Mouse (Mus musculus): ENCODE results near the gene Cds2. TPM values are rescaled to one million over a fixed set of nuclear protein-coding genes. Genes with fewer than 3 reads are reported as not detected.

Gene Cds2
- polyA plus RNA-seq, 1 experiment from 2014 or later = 47.6 TPM

DNA sequence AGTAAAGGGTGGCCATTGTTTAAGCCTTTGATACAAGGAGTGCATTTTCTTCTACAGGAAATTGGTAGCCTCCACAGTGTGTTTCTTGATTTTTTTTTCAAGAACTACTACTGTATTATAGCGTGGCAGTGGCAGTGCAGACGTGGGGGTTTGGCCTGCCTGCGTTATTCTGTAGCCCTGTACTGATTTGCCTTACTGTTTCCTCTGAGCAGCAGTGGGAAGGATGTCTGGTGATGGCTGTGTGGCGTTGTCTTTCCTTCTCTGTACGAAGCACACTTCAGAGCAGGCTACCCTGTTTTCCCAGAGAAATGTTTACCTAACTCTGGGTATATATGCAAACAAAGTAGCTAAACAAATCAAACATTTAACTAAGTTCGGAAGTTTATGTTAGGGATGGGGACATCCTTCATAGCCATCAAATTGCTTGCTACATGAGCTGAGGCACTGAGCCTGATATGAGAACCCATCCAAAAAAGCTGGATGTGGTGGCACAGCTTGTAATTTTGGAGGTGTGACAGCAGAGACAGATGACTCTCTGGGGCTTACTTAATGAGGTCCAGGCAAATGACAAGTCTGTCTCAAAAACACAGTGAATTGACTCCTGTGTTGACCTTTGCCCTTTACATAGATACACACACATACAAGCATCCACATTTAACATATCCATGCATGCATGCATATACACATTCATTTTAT, 9.9 kb downstream of the Cds2 start:
- no peaks in the 10 kb centered on the region for H3K4me1 ChIP-seq
- no peaks in the 10 kb centered on the region for H3K9me3 ChIP-seq
- H3K9ac ChIP-seq = no peak overlapping the region
- no peak overlapping the region for H3K4me3 ChIP-seq
- no peak overlapping the region for H3K4me2 ChIP-seq (replicated peaks)
- WGBS = 81% methylated on average over 6 of the region's 6 CpGs
- ATAC-seq (ENCODE audit: low FRiP score, low read depth) = no peak
- no peaks in the 10 kb centered on the region for H3K27me3 ChIP-seq (replicated peaks)
- H3K27ac ChIP-seq = no peak overlapping the region
- H3K36me3 ChIP-seq = 0 out of 2 replicates have a peak, but pooled peaks cover 3% of the 10 kb centered on the region

DNA sequence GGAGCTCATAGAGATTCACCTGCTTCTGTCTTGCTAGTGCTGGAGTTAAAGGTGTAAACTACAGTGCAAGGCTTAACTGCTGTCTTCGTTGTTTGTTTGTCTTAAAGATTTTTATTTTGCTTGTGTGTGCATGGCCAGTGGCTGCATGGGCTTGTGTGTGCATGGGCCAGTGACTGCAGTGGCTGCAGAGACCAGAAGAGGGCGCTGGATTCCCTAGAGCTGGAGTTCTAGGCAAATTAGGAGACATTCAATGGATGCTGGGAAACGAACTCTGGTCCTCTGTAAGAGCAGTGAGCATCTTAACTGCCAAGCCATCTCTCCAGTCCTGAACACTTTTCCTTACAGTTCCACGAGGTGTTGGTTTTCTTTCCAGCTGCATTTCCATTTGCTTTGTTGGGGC, 12.6 kb downstream of the Cds2 start:
- WGBS = 77% methylated on average over 4 of the region's 4 CpGs
- ATAC-seq (ENCODE audit: low FRiP score, low read depth) = no peak

DNA sequence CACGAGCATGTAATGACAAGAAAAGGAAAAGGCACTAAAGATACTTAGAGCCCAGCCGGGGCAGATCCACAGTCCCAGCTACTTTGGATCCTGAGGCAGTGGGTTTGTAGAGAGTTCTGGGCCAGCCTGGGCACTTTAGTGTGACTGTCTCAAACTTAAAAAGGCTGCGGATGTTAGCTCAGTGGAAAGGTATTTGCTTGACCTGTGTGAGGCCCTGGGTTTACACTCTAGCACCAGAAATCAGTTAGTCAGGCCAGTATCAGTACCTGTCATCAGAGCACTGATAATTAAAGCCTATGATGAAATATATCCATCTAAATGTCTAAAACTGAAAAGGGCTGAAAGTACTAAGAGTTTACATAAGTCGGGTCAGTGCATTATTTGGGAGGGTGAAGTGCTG, 13.3 kb downstream of the Cds2 start:
- Histone ChIP-seq H3K9me3 (no peaks in the 10 kb centered on the region), H3K27me3 (replicated peaks) (no peaks in the 10 kb centered on the region), H3K4me1 (peaks cover 6% of the 10 kb centered on the region), H3K27ac (no peak overlapping the region), H3K36me3 (0 out of 2 replicates have a peak, but pooled peaks cover 6% of the 10 kb centered on the region), H3K4me2 (replicated peaks) (no peak overlapping the region), H3K9ac (no peak overlapping the region), H3K4me3 (no peak overlapping the region)
- WGBS = 89% methylated on average over 4 of the region's 4 CpGs
- no peak for ATAC-seq (ENCODE audit: low FRiP score, low read depth)

More for the DNA sequence above, 12.6 kb downstream of the Cds2 start:
- no peak overlapping the region for H3K9ac ChIP-seq
- H3K4me1 ChIP-seq = peaks cover 6% of the 10 kb centered on the region
- no peak overlapping the region for H3K4me3 ChIP-seq
- H3K36me3 ChIP-seq = 0 out of 2 replicates have a peak, but pooled peaks cover 4% of the 10 kb centered on the region
- no peaks in the 10 kb centered on the region for H3K9me3 ChIP-seq
- H3K27ac ChIP-seq = no peak overlapping the region
- H3K4me2 ChIP-seq (replicated peaks) = no peak overlapping the region
- no peaks in the 10 kb centered on the region for H3K27me3 ChIP-seq (replicated peaks)

DNA sequence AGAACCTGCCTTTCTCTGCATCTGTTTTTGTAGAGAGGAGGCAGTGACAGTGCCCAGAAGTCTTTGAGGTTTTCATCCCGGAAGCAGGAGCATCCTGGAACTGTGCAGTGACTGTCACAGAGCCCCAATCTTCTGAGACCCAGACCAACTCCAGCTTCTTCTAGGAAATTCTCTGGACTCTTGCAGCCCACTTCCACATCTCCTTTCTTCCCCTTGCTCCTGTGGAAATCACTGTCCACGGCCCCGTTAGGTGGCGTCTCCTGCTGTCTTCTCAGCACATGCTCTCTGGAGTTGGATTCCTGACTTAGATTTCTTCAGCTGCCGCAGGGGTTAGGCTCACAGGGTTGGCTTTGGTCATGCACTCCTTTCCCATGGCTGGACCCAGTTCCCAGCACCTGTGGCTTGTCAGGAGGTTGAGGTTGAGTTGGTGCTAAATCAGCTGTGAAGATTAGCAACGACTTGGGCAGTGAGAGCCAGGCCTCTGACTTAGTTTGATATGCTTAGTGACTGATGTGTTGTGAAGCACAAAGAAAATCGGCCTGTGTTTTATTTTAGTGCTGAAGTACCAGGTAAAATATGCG, 15.4 kb downstream of the Cds2 start:
- Histone ChIP-seq H3K4me1 (peaks cover 26% of the 10 kb centered on the region), H3K36me3 (0 out of 2 replicates have a peak, but pooled peaks cover 6% of the 10 kb centered on the region)
- WGBS = 81% methylated on average over 8 of the region's 8 CpGs

DNA sequence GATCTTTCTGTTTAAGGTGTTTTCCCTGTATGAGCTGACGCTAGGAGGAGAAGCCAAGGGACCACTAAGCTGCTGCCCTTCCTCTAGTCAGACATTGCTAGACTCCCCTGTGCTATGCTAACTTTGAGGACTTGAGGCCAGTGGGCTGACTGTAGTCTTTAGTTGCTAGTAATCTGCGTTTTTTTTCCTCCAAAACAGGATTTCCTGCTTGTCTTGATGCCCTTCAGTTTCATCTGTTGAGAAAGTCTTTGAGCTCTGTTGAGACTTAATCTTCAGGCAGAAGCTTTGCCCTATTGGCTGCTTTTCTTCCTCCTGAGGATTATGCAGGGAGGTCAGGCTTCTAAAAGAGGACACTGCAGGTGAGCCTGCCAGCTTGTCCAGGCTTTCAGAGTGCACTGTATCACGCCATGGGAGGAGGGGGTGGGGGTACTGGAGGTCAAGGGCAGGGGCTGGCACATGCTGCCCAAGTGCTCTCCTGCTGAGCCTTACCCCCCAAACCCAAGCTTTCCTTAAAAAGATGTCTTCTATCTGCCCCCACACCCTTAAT, 16.5 kb downstream of the Cds2 start:
- no peak overlapping the region for H3K9ac ChIP-seq
- 76% methylated on average over 3 of the region's 3 CpGs for WGBS
- H3K9me3 ChIP-seq = no peaks in the 10 kb centered on the region
- H3K36me3 ChIP-seq = 0 out of 2 replicates have a peak, but pooled peaks cover 3% of the 10 kb centered on the region
- peaks cover 34% of the 10 kb centered on the region for H3K4me1 ChIP-seq
- no peaks in the 10 kb centered on the region for H3K27me3 ChIP-seq (replicated peaks)
- no peak for ATAC-seq (ENCODE audit: low FRiP score, low read depth)
- no peak overlapping the region for H3K4me3 ChIP-seq
- no peak overlapping the region for H3K27ac ChIP-seq
- no peak overlapping the region for H3K4me2 ChIP-seq (replicated peaks)

More for the DNA sequence above, 15.4 kb downstream of the Cds2 start:
- Histone ChIP-seq H3K4me3 (no peak overlapping the region), H3K4me2 (replicated peaks) (no peak overlapping the region), H3K27ac (no peak overlapping the region), H3K9ac (no peak overlapping the region), H3K9me3 (no peaks in the 10 kb centered on the region), H3K27me3 (replicated peaks) (no peaks in the 10 kb centered on the region)
- ATAC-seq (ENCODE audit: low FRiP score, low read depth) = no peak

DNA sequence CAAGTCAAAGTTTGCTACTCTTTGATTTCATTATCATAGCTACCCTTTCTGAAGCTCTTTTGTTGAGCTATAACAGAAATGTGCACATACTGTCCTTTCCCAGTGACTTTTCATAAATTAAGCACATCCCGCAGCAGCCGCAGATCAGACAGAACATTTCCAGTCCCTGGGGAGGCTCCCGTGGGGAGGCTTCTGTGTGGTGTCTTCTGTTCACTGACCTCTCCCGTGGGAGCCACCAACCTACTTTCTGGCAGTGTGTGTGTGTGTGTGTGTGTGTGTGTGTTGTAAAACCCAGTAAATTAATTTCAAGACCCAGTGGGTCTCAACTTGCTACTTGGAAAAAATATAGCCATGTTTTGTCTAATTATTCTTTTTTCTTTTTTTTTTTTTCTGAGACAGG, 17.0 kb downstream of the Cds2 start:
- Histone ChIP-seq H3K4me2 (replicated peaks) (no peak overlapping the region), H3K27ac (no peak overlapping the region), H3K27me3 (replicated peaks) (no peaks in the 10 kb centered on the region), H3K9ac (no peak overlapping the region), H3K4me3 (no peak overlapping the region), H3K9me3 (no peaks in the 10 kb centered on the region), H3K4me1 (peaks cover 34% of the 10 kb centered on the region), H3K36me3 (0 out of 2 replicates have a peak, but pooled peaks cover 3% of the 10 kb centered on the region)
- no peak for ATAC-seq (ENCODE audit: low FRiP score, low read depth)
- 70% methylated on average over 4 of the region's 4 CpGs for WGBS

DNA sequence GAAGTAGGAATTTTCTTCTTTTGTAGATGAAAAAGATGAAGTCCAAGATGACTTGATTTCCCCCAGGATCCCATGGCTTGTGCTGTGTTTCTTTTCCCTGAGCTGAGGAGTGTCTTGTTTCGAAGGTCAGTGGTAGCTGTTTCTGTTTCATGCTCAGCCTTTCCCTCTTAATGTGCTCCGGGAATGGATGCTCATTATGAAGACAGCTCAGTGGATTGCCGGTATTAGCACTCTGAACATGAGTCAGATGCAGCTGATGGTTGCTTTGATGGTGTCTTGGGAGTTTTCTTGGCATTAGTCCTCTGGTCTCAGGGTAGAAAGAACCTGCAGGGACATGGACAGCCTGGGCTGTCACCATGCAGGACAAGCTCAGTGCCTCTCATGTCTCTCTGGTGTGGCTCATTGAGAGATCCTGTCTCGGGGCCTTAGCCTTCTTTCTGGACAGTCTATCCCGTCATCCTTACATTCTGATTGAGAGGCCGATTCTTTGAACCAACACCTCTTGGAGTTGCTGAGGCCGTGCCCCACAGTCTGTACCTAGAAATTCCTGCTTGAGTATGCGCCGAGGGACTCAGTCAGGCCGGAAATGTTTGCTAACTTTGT, 17.7 kb downstream of the Cds2 start:
- no peak for ATAC-seq (ENCODE audit: low FRiP score, low read depth)
- 93% methylated on average over 10 of the region's 10 CpGs for WGBS
- peaks cover 6% of the 10 kb centered on the region; the same call in 1 of the 2 replicates for H3K36me3 ChIP-seq
- H3K4me2 ChIP-seq (replicated peaks) = no peak overlapping the region
- H3K9ac ChIP-seq = no peak overlapping the region
- H3K4me3 ChIP-seq = no peak overlapping the region
- peaks cover 34% of the 10 kb centered on the region for H3K4me1 ChIP-seq
- H3K9me3 ChIP-seq = no peaks in the 10 kb centered on the region
- H3K27me3 ChIP-seq (replicated peaks) = no peaks in the 10 kb centered on the region
- H3K27ac ChIP-seq = no peak overlapping the region

DNA sequence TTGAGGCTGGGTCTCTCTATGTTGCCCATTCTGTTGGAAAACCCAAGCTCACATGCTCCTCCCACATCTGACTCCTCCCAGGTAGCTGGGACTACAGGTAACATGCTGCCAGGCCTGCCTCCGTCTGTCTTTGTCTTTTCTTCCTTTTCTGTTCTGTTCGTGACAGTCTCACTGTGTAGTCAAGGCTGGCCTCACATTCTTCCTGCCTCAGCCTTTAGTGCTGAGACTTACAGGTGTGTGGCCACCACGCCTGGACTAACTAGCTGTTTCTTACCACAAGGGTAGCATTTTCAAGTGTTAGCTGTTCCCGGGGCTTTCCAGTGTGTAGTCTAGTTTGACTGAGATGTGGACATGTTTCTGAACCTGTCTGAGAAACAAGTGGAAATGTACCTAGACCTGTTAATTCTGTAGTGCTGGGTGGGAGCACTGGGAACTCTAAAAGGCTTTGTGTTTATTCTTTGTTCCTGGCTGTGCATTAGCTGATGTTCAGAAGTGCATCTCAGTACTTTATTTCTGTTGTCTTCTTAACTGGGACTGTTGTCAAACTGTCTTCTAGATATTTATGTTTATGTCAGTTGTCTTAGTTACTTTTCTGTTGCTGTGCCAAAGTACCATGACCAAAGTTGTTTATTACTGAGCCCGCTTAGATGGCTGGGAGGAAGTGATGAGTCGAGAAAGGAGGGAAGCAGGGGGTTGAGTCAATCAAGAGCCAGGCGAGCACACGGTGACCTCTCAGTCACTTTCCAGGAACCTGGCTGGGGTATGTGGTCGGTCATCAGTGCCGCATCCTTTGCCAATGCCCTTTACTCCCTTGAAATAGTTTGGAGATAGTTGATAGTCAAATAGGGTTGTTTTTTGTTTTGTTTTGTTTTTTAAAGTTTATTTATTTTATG, 18.9 kb downstream of the Cds2 start:
- H3K4me1 ChIP-seq = peaks cover 34% of the 10 kb centered on the region
- no peaks in the 10 kb centered on the region for H3K9me3 ChIP-seq
- no peaks in the 10 kb centered on the region for H3K27me3 ChIP-seq (replicated peaks)
- peaks cover 6% of the 10 kb centered on the region; the same call in 1 of the 2 replicates for H3K36me3 ChIP-seq
- ATAC-seq (ENCODE audit: low FRiP score, low read depth) = no peak
- no peak overlapping the region for H3K27ac ChIP-seq
- WGBS = 53% methylated on average over 10 of the region's 10 CpGs
- H3K4me2 ChIP-seq (replicated peaks) = no peak overlapping the region
- H3K4me3 ChIP-seq = no peak overlapping the region
- H3K9ac ChIP-seq = no peak overlapping the region

DNA sequence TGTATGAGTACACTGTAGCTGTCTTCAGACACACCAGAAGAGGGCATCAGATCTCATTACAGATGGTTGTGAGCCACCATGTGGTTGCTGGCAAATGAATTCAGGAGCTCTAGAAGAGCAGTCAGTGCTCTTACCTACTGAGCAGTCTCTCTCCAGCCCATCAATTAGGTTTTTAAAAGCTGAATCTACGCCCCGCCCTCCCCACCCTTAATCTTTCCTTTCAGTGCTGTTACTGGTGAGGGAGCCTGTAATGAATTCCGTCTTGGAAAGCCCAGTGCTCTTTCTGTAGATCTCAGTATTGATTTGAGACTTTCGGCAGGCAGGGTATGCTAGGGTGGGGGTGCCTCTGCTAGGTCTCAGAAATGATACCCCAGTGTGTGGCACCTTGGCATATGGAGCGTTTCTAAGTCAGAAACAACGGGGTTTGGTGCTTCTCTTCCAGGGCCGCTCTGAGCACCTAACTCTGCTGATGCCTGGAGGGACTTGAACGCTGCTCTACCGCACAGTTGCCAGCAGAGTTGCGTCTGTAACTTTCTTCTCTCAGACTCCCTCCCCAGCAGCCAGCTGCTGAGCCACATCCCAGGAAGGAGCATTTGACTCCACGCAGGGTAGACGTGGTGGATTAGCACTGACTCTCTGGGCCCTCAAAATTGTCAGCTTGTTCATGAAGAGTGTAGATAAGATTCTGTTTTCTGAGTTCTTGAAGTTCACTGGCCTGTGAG, 19.7 kb downstream of the Cds2 start:
- Histone ChIP-seq H3K9me3 (no peaks in the 10 kb centered on the region), H3K27me3 (replicated peaks) (no peaks in the 10 kb centered on the region), H3K4me1 (peaks cover 34% of the 10 kb centered on the region), H3K4me3 (no peak overlapping the region), H3K4me2 (replicated peaks) (no peak overlapping the region), H3K9ac (no peak overlapping the region), H3K27ac (no peak overlapping the region), H3K36me3 (peaks cover 6% of the 10 kb centered on the region; the same call in 1 of the 2 replicates)
- 41% methylated on average over 12 of the region's 12 CpGs for WGBS
- ATAC-seq (ENCODE audit: low FRiP score, low read depth) = peak; percentile 41; the same call in 1 of the 2 replicates

DNA sequence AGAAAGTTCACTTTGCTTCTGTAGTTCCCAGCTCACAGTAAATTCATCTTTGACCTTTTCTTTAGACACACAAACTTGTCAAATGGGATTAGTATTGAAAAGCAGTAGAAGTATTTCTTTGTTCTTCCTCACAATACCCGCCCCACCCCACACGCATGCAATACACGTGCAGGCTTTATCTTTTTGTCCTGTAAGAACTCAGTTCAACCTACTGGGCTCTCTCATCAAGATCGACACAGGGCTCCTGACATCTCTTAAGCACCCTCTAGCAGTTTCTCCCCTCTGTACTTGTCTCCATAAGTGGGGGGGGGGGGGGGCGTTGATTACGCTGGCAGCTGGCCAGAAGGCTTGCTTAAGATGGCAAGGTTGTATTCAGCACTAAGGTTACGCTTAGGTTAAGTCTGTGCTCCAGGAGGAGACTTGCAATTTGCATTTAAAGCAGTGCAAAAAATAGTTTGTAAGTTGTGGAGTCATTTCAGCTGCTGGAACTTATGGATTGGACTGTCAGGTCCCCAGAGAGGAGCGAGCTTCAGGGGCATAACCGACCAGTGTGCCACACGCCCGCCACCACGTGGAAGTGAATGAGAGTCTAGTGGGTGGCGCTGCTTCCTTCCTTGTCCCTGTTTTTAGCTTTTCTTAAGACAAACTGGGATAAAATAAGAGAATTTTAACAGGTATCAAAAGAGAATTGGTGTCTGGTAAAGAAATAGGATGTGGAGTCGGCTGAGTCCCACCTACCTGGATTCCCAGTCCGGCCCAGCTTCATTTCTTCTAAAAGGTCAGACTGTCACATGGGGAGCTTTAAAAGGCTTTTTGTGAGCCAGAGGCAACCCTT, 20.5 kb downstream of the Cds2 start:
- no peak overlapping the region for H3K4me2 ChIP-seq (replicated peaks)

More for the DNA sequence above, 20.5 kb downstream of the Cds2 start:
- peaks cover 6% of the 10 kb centered on the region; the same call in 1 of the 2 replicates for H3K36me3 ChIP-seq
- 67% methylated on average over 15 of the region's 15 CpGs for WGBS
- peaks cover 31% of the 10 kb centered on the region for H3K4me1 ChIP-seq
- no peak overlapping the region for H3K9ac ChIP-seq
- no peak overlapping the region for H3K4me3 ChIP-seq
- peak; percentile 48; the same call in 1 of the 2 replicates for ATAC-seq (ENCODE audit: low FRiP score, low read depth)
- no peaks in the 10 kb centered on the region for H3K27me3 ChIP-seq (replicated peaks)
- H3K27ac ChIP-seq = no peak overlapping the region
- no peaks in the 10 kb centered on the region for H3K9me3 ChIP-seq

All from neural tube, embryonic 12.5 days (tissue).